Mouse (Mus musculus): Measurements from ENCODE around the gene Gm10097. TPM values are rescaled to one million over a fixed set of nuclear protein-coding genes. Genes with fewer than 3 reads are reported as not detected.

The Gm10097 gene
- total RNA-seq, 2 experiments from 2014 or later, result not detected

- intact Hi-C loops (cut with DNase I), result no loop called here
- no peak for DNase-seq (ENCODE audit: low spot score in 2 of 2)
Observed at GRCm38 (mm10) chr10:5075724-5076123, 6.7 kb downstream of the Gm10097 start.

DNA sequence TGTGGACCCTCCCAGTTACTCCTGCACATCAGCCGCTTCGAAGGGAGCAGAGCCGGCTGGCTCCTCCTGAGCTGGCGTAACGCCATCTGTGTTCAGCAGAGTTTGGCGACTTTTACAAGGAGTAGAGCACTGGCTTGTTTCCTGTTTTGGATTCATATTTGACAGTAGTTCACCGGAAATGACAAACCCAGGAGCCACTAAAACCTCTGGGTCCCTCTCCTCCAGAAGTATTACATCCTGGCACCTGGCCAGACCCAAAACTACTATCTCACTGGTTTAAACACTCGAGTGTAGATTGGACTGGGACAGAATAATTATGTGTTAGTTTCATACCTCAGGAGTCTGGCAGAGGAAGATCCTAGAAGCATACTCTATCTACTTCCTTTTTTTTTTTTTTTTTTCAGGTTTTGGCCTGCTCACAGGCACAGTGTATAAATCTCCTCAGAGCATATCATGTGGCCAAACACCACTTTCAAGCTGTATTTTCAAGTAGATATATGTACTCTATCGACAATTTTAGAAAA is 11.0 kb downstream of the Gm10097 start:
- no peak for DNase-seq (ENCODE audit: low spot score in 2 of 2)
- intact Hi-C loops (cut with DNase I), result no loop called here

GRCm38 (mm10) chr10:5083716-5084115 is 14.7 kb downstream of the Gm10097 start:
- intact Hi-C loops (cut with DNase I), result no loop called here
- DNase-seq (ENCODE audit: low spot score in 2 of 2), result no peak

GRCm38 (mm10) chr10:5085792-5086191 is 16.8 kb downstream of the Gm10097 start:
- intact Hi-C loops (cut with DNase I), result no loop called here
- DNase-seq (ENCODE audit: low spot score in 2 of 2), result no peak

GRCm38 (mm10) chr10:5086329-5086728 is 17.3 kb downstream of the Gm10097 start:
- intact Hi-C loops (cut with DNase I), result no loop called here

DNA sequence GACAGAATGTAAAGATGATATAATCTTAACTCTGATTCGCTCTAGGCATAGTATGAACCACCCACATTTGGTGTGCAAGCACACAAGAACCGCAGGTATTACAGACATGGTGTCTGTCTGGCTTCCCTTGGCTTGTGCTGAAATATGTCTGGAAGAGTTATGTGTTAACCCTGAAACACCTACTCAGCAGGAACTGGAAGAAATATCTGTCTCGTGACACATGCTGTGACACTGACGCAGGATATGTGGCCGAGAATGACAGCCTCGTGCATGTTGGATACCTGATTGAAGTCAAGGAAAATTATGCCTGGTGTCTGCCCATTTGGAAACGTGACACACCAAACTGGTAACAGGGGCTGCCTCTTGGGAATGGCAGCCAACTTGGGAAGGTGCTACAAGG is 18.3 kb downstream of the Gm10097 start:
- DNase-seq (ENCODE audit: low spot score in 2 of 2), result no peak
- intact Hi-C loops (cut with DNase I), result no loop called here

More at GRCm38 (mm10) chr10:5086329-5086728, 17.3 kb downstream of the Gm10097 start:
- DNase-seq (ENCODE audit: low spot score in 2 of 2), result no peak

- intact Hi-C loops (cut with DNase I), result no loop called here
- no peak for DNase-seq (ENCODE audit: low spot score in 2 of 2)
Observed at GRCm38 (mm10) chr10:5089133-5089532, 20.1 kb downstream of the Gm10097 start.

DNA sequence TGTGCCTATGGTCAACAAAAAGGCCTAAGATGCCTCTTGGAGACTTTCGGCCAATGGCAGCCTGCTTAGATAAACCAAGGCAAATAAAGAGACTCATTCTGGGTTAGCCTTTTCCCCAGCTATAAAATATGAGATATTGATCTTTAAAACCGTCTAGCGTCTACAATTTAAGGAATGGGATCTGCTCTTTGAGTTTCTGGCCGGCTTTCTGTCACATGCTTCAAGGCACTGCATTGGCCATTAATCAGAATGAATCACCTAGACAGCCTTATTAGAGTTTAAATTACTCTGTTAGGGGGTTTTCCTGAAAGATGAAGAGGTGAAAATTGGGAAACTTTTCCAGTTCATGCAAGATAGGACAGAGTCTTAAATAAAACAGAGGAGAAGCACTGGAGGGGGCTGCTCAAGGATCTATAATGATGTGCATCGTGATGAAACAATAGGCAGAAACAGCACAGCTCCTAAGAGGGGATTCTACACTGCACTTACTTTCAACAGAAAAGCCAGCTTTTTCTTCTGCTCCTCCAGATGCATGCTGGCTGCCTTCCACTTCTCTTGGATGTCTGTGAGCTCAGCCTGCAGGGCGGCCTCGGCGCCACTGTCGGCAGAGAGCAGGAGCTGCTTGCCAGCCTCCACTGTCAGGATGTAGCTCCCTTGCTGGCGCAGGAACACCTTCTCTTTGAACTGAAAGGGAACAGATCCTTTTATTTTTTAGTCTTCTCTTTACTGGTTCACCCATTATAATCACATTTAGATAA is 28.2 kb downstream of the Gm10097 start:
- DNase-seq (ENCODE audit: low spot score in 2 of 2), result peak in 1 of 2 experiments; percentile 14
- intact Hi-C loops (cut with DNase I), result no loop called here

DNA sequence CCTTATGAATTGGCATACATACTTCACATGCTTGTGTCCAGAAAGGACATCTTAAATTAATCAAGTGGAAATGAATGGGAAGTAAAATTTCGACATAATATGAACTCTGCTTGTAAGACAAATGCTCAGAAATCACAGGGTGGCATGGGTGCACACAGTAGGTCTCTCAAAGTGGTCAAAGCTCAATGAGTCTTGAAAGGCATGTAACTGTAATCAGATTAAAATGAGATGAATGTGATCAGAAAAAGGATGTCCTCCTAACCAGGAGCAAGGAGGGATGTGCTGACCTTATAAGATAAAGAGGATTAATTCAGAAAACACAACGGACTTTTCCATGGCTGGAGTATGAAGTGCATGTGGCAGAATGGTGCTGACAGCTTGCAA is 28.8 kb downstream of the Gm10097 start:
- intact Hi-C loops (cut with DNase I), result no loop called here
- DNase-seq (ENCODE audit: low spot score in 2 of 2), result no peak

GRCm38 (mm10) chr10:5110773-5111172 is 41.8 kb downstream of the Gm10097 start:
- DNase-seq (ENCODE audit: low spot score in 2 of 2), result no peak
- intact Hi-C loops (cut with DNase I), result no loop called here

DNA sequence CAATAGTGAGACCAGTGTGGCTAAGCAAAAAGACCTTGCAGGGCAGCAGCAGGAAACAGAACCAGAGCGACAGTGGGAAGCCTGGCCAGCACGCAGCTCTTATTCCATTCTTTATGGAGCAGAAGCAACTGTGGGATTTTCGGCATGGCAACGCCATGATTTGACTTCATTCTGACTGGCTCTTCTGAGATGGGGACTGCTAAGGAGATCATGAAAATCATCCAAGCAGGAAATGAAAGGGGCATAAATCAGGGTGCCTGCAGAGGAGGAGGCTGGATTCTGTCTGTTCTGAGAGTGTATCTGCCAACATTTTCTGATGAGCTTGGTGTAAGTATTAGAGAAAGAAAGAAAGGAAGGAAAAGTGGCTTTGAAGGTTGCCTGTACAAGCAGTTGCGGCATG is 47.2 kb downstream of the Gm10097 start:
- DNase-seq (ENCODE audit: low spot score in 2 of 2), result no peak
- intact Hi-C loops (cut with DNase I), result no loop called here

GRCm38 (mm10) chr10:5116720-5117119 is 47.7 kb downstream of the Gm10097 start:
- DNase-seq (ENCODE audit: low spot score in 2 of 2), result no peak
- intact Hi-C loops (cut with DNase I), result no loop called here

All from left cerebral cortex, postnatal 36 days (tissue).